15 mouse cellular contexts compared by ENCODE assay signal in genomic region chr1:73725486-73725885, GRCm38 (mm10).
DNase-seq lines count a peak whose midpoint lies in the region; ATAC-seq and TF ChIP-seq lines count a peak whose summit lies in the region.
"Had no signal": no experiment of that assay in that cellular context is flagged by ENCODE, and none has a peak within 500 bp of the region (broad histone marks: within the 10 kb centered on the region; RNA-seq: fewer than 3 reads in every experiment).

No protein-coding gene starts in this region.

- peaks cover 3% of the 10 kb centered on the region for H3K9me3 ChIP-seq in heart, embryonic 10.5 days
- no peaks in the 10 kb centered on the region for H3K9me3 ChIP-seq in forebrain, embryonic 13.5 days (replicated peaks)
- H3K9me3 ChIP-seq: forebrain, embryonic 15.5 days; neural tube, embryonic 12.5 days had no signal

- ATAC-seq in forebrain, embryonic 13.5 days: no peak
- ATAC-seq: forebrain, embryonic 15.5 days; Patski had no signal

- TF ChIP-seq CTCF in lung, adult 2 months (IDR thresholded peaks at IDR 0.05; ENCODE audit: insufficient read depth, low read length): no peak

- 0 out of 2 replicates have a peak, but pooled peaks cover 5% of the 10 kb centered on the region for H3K4me1 ChIP-seq in heart, embryonic 10.5 days
- H3K4me1 ChIP-seq in lung, adult 2 months (ENCODE audit: control insufficient read depth, insufficient read depth, low read length): no peaks in the 10 kb centered on the region; the same call in 1 of the 2 replicates
- H3K4me1 ChIP-seq in forebrain, embryonic 13.5 days: no peaks in the 10 kb centered on the region
- H3K4me1 ChIP-seq: forebrain, embryonic 15.5 days; neural tube, embryonic 12.5 days had no signal

- intact Hi-C loops in heart, postnatal 10 days (cut with DNase I): no loop called here

- no peak overlapping the region for H3K9ac ChIP-seq in forebrain, embryonic 13.5 days
- H3K9ac ChIP-seq: forebrain, embryonic 15.5 days; neural tube, embryonic 12.5 days had no signal

- H3K4me2 ChIP-seq in forebrain, embryonic 13.5 days: no peak overlapping the region
- H3K4me2 ChIP-seq: forebrain, embryonic 15.5 days; neural tube, embryonic 12.5 days had no signal

- no peak overlapping the region for H3K27ac ChIP-seq in heart, embryonic 10.5 days
- no peak overlapping the region for H3K27ac ChIP-seq in forebrain, embryonic 13.5 days
- H3K27ac ChIP-seq: forebrain, embryonic 15.5 days; neural tube, embryonic 12.5 days had no signal

- DNase-seq in cerebellum, postnatal 10 days: peak; percentile 13 to 34
- no peak for DNase-seq in cerebellum, postnatal 36 days
- peak; percentile 39 to 41 for DNase-seq in heart, postnatal 10 days
- DNase-seq in heart, embryonic 10.5 days (ENCODE audit: low spot score): no peak
- DNase-seq in lung, postnatal 10 days: peak; percentile 45
- no peak for DNase-seq in lung, adult 2 months
- DNase-seq: cerebellum, adult 9-10 months; kidney, postnatal 4 days; spleen, adult 18-20 months; thymus, adult 18-20 months had no signal

- no peaks in the 10 kb centered on the region for H3K27me3 ChIP-seq in heart, embryonic 10.5 days (ENCODE audit: insufficient read depth, poor library complexity, severe bottlenecking)
- no peaks in the 10 kb centered on the region for H3K27me3 ChIP-seq in forebrain, embryonic 13.5 days
- H3K27me3 ChIP-seq: forebrain, embryonic 15.5 days; neural tube, embryonic 12.5 days had no signal

- H3K4me3 ChIP-seq in heart, embryonic 10.5 days: no peak overlapping the region
- H3K4me3 ChIP-seq in lung, adult 2 months (replicated peaks; ENCODE audit: extremely low read depth, low read depth, low read length): no peak overlapping the region
- H3K4me3 ChIP-seq in forebrain, embryonic 13.5 days: no peak overlapping the region
- H3K4me3 ChIP-seq: erythroblast, embryonic 14.5 days; forebrain, embryonic 15.5 days; neural tube, embryonic 12.5 days had no signal

- no peak for TF ChIP-seq POLR2A in lung, adult 2 months (IDR thresholded peaks at IDR 0.05; ENCODE audit: borderline replicate concordance, extremely low read depth, low read depth, low read length)

- no peaks in the 10 kb centered on the region for H3K36me3 ChIP-seq in heart, embryonic 10.5 days
- H3K36me3 ChIP-seq in forebrain, embryonic 13.5 days (ENCODE audit: poor library complexity, severe bottlenecking): no peaks in the 10 kb centered on the region
- H3K36me3 ChIP-seq: forebrain, embryonic 15.5 days; neural tube, embryonic 12.5 days had no signal

- 81% methylated on average over 1 of the region's 1 CpGs for WGBS in heart, embryonic 10.5 days
- WGBS in lung, adult 2 months: 57% methylated on average over 1 of the region's 1 CpGs
- 72% methylated on average over 1 of the region's 1 CpGs for WGBS in forebrain, embryonic 13.5 days

Comparison
In these comparisons a context has a peak if more than half of its experiments do, and no peak if none do; other contexts are left out.
1. DNase-seq: peak in cerebellum, postnatal 10 days (2 of 2), heart, postnatal 10 days (2 of 2) and lung, postnatal 10 days (single experiment); none in cerebellum, postnatal 36 days (0 of 2), heart, embryonic 10.5 days (single experiment) and lung, adult 2 months (single experiment).